Mouse (Mus musculus) CD4-positive helper T cell, adult 2 months (primary cell): ENCODE results near the gene Nup98.

ENCODE experiments used
- DNase-seq: peaks from one replicate; pipeline ENCODE4 v3.0.0-alpha.2; 2012; ENCODE audit warnings: low read depth, missing footprints, low spot score

Gene Nup98

GRCm38 (mm10) chr7:102120326-102120725 lies 89.7 kb downstream of the Nup98 start:
- DNase-seq, result no peak

- no peak for DNase-seq
These were observed 92.6 kb downstream of the Nup98 start for GRCm38 (mm10) chr7:102117382-102117781.

- DNase-seq, result no peak
These were observed 93.2 kb downstream of the Nup98 start, which contains the start of gene Chrna10 for GRCm38 (mm10) chr7:102116579-102117331. Gene Chrna10, minus strand, starts transcription at chr7:102116828.

- DNase-seq, result no peak
These were observed 96.7 kb downstream of the Nup98 start for GRCm38 (mm10) chr7:102113151-102113729.

GRCm38 (mm10) chr7:102109746-102110145 lies 100.2 kb downstream of the Nup98 start:
- DNase-seq, result no peak

GRCm38 (mm10) chr7:102109171-102109570 lies 100.8 kb downstream of the Nup98 start, which contains the start of gene Art5:
Gene Art5, minus strand, starts transcription at chr7:102109489.
- DNase-seq, result no peak

GRCm38 (mm10) chr7:102108206-102108605 lies 101.8 kb downstream of the Nup98 start:
- no peak for DNase-seq

GRCm38 (mm10) chr7:102106700-102107141 lies 103.3 kb downstream of the Nup98 start:
- peak; percentile 18 for DNase-seq

- DNase-seq, result no peak
These were observed 105.8 kb downstream of the Nup98 start for GRCm38 (mm10) chr7:102104126-102104525.

GRCm38 (mm10) chr7:102103555-102103954 lies 106.4 kb downstream of the Nup98 start:
- no peak for DNase-seq

- no peak for DNase-seq
These were observed 107.3 kb downstream of the Nup98 start for GRCm38 (mm10) chr7:102102696-102103095.

GRCm38 (mm10) chr7:102102241-102102640 lies 107.7 kb downstream of the Nup98 start:
- no peak for DNase-seq

GRCm38 (mm10) chr7:102101487-102101886 lies 108.5 kb downstream of the Nup98 start, which contains the start of gene Art1:
Gene Art1, plus strand, starts transcription at chr7:102101743.
- DNase-seq, result no peak

GRCm38 (mm10) chr7:102100868-102101267 lies 109.1 kb downstream of the Nup98 start:
- no peak for DNase-seq

GRCm38 (mm10) chr7:102099760-102100661 lies 110.0 kb downstream of the Nup98 start:
- DNase-seq, result peak; percentile 71

GRCm38 (mm10) chr7:102087336-102087735 lies 122.6 kb downstream of the Nup98 start:
- DNase-seq, result no peak

- no peak for DNase-seq
These were observed 125.8 kb downstream of the Nup98 start for GRCm38 (mm10) chr7:102084041-102084696.

- DNase-seq, result no peak
These were observed 127.2 kb downstream of the Nup98 start, which contains the start of gene Trpc2 for GRCm38 (mm10) chr7:102082816-102083215. Gene Trpc2, plus strand, starts transcription at chr7:102083116.

- no peak for DNase-seq
These were observed 128.2 kb downstream of the Nup98 start for GRCm38 (mm10) chr7:102081784-102082183.

GRCm38 (mm10) chr7:102080311-102080710 lies 129.7 kb downstream of the Nup98 start:
- no peak for DNase-seq

- peak; percentile 45 for DNase-seq
These were observed 131.5 kb downstream of the Nup98 start for GRCm38 (mm10) chr7:102078517-102078916.
